Comparison of ENCODE assay signal across 10 mouse cellular contexts in genomic region chr10:88384081-88384480, GRCm38 (mm10).
"Had no signal": no experiment of that assay in that cellular context is flagged by ENCODE, and none has a peak within 500 bp of the region (broad histone marks: within the 10 kb centered on the region; RNA-seq: fewer than 3 reads in every experiment).

No protein-coding gene starts in this region.

- H3K4me2 ChIP-seq: limb, embryonic 15.5 days; neural tube, embryonic 12.5 days had no signal

- H3K27me3 ChIP-seq: limb, embryonic 15.5 days; neural tube, embryonic 12.5 days had no signal

- H3K9me3 ChIP-seq: limb, embryonic 15.5 days; neural tube, embryonic 12.5 days had no signal

- H3K27ac ChIP-seq: limb, embryonic 15.5 days; liver, embryonic 14.5 days; neural tube, embryonic 12.5 days; stomach, postnatal 0 days had no signal

- H3K36me3 ChIP-seq: limb, embryonic 15.5 days; neural tube, embryonic 12.5 days had no signal

- H3K4me3 ChIP-seq: limb, embryonic 15.5 days; neural tube, embryonic 12.5 days had no signal

- DNase-seq: kidney, adult 11 months; layer of hippocampus, adult 9-11 months; layer of hippocampus, postnatal 36 days; midbrain, embryonic 14.5 days; thymus, adult 18-20 months; thymus, postnatal 25 days had no signal

- H3K9ac ChIP-seq: limb, embryonic 15.5 days; liver, embryonic 14.5 days; neural tube, embryonic 12.5 days had no signal
